Mouse (Mus musculus): Measurements from ENCODE around the gene Rad54l2. TPM values are rescaled to one million over a fixed set of nuclear protein-coding genes. Genes with fewer than 3 reads are reported as not detected.

Gene Rad54l2
- polyA plus RNA-seq, 1 experiment from 2014 or later: 5.8 TPM

GRCm38 (mm10) chr9:106675480-106675879 lies 113.5 kb downstream of the Rad54l2 start:
- 0% methylated on average over 1 of the region's 1 CpGs for WGBS
- peak; percentile 75 for ATAC-seq (ENCODE audit: low read depth)

GRCm38 (mm10) chr9:106673860-106674259 lies 115.1 kb downstream of the Rad54l2 start:
- Histone ChIP-seq H3K27ac (ENCODE audit: low read length) (no peak overlapping the region), H3K4me2 (ENCODE audit: low read depth, low read length) (no peak overlapping the region), H3K27me3 (ENCODE audit: control insufficient read depth, insufficient read depth, low read depth, low read length) (no peaks in the 10 kb centered on the region), H3K9me3 (ENCODE audit: control insufficient read depth, low read length) (no peaks in the 10 kb centered on the region), H3K4me1 (replicated peaks; ENCODE audit: control insufficient read depth, insufficient read depth, low read length) (no peaks in the 10 kb centered on the region), H3K36me3 (ENCODE audit: control insufficient read depth, insufficient read depth, low read length) (peaks cover 7% of the 10 kb centered on the region), H3K4me3 (ENCODE audit: low read length) (no peak overlapping the region), H3K9ac (ENCODE audit: low read length) (no peak overlapping the region)
- ATAC-seq (ENCODE audit: low read depth): no peak
- 87% methylated on average over 2 of the region's 2 CpGs for WGBS

More at GRCm38 (mm10) chr9:106675480-106675879, 113.5 kb downstream of the Rad54l2 start:
- H3K4me1 ChIP-seq (replicated peaks; ENCODE audit: control insufficient read depth, insufficient read depth, low read length): no peaks in the 10 kb centered on the region
- H3K27ac ChIP-seq (ENCODE audit: low read length): no peak overlapping the region
- H3K9ac ChIP-seq (ENCODE audit: low read length): no peak overlapping the region
- H3K9me3 ChIP-seq (ENCODE audit: control insufficient read depth, low read length): no peaks in the 10 kb centered on the region
- H3K4me2 ChIP-seq (ENCODE audit: low read depth, low read length): no peak overlapping the region
- peaks cover 10% of the 10 kb centered on the region for H3K36me3 ChIP-seq (ENCODE audit: control insufficient read depth, insufficient read depth, low read length)
- H3K4me3 ChIP-seq (ENCODE audit: low read length): no peak overlapping the region
- H3K27me3 ChIP-seq (ENCODE audit: control insufficient read depth, insufficient read depth, low read depth, low read length): no peaks in the 10 kb centered on the region

DNA sequence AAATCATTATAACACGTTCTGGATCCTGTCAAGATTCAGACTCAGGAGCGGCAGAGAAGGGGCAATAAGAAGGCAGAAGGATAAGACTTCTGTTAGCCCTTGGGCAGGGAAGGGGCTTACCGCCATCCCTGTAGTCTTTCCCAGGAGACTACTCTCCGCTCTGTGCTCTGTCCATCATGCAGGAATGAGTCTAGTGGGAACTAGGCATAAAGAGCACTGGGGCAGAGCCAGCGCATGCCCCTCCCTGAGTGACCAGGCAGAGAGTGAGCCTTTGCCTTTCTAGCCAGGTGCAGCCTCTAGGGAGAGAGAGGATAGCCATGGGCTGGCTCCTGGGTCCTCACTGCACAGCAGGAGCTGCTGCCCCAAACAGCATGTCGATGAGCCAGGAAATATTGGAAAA lies 124.1 kb downstream of the Rad54l2 start:
- H3K9me3 ChIP-seq (ENCODE audit: control insufficient read depth, low read length): no peaks in the 10 kb centered on the region
- no peak overlapping the region for H3K9ac ChIP-seq (ENCODE audit: low read length)
- no peak overlapping the region for H3K4me3 ChIP-seq (ENCODE audit: low read length)
- WGBS: 84% methylated on average over 6 of the region's 6 CpGs
- H3K4me2 ChIP-seq (ENCODE audit: low read depth, low read length): no peak overlapping the region
- no peak overlapping the region for H3K27ac ChIP-seq (ENCODE audit: low read length)
- H3K36me3 ChIP-seq (ENCODE audit: control insufficient read depth, insufficient read depth, low read length): peaks cover 12% of the 10 kb centered on the region
- no peaks in the 10 kb centered on the region for H3K4me1 ChIP-seq (replicated peaks; ENCODE audit: control insufficient read depth, insufficient read depth, low read length)
- no peaks in the 10 kb centered on the region for H3K27me3 ChIP-seq (ENCODE audit: control insufficient read depth, insufficient read depth, low read depth, low read length)
- ATAC-seq (ENCODE audit: low read depth): no peak

DNA sequence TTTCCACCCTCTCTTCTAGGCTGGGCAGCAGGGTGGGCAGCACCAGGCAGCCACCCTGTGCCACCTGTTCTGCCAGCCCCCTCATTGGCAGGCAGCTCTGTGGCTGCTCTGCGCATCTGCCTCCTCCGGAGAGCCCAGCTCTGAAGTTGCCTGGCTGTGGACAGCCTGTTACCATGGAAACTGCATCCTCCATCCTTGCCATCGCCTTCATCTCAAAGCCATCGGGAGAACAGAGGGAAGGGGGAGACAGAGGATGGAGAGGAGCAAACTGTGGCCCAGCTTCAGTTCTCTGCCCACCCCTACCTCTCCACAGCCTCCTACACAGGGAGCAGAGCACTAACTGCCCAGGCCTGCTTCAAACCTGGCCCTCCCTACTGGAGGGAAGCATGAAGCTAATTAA lies 124.6 kb downstream of the Rad54l2 start:
- WGBS: 78% methylated on average over 4 of the region's 4 CpGs
- Histone ChIP-seq H3K27ac (ENCODE audit: low read length) (no peak overlapping the region), H3K4me2 (ENCODE audit: low read depth, low read length) (no peak overlapping the region), H3K27me3 (ENCODE audit: control insufficient read depth, insufficient read depth, low read depth, low read length) (no peaks in the 10 kb centered on the region), H3K4me1 (replicated peaks; ENCODE audit: control insufficient read depth, insufficient read depth, low read length) (no peaks in the 10 kb centered on the region), H3K4me3 (ENCODE audit: low read length) (no peak overlapping the region), H3K9me3 (ENCODE audit: control insufficient read depth, low read length) (no peaks in the 10 kb centered on the region), H3K9ac (ENCODE audit: low read length) (no peak overlapping the region), H3K36me3 (ENCODE audit: control insufficient read depth, insufficient read depth, low read length) (peaks cover 12% of the 10 kb centered on the region)
- ATAC-seq (ENCODE audit: low read depth): no peak

DNA sequence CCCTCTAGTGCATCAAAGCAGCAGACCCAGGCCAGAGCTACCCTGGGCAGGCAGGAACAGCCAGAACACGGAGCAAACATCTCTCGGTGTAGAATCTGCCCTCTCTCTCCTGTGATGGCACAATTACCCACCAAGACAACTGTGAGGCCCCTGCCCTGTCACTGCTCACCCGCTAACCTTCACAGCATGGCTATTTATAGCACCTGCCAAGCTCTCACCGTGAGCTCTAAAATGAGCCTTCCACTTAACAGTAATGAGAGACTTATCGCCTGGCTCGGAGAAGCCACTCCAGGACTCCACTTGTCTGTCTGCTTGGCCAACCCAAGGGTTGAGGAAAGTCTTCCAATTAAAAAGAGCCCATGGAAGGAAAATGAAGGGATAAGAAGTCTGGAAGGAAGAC lies 125.8 kb downstream of the Rad54l2 start:
- no peaks in the 10 kb centered on the region for H3K9me3 ChIP-seq (ENCODE audit: control insufficient read depth, low read length)
- H3K27me3 ChIP-seq (ENCODE audit: control insufficient read depth, insufficient read depth, low read depth, low read length): no peaks in the 10 kb centered on the region
- H3K4me1 ChIP-seq (replicated peaks; ENCODE audit: control insufficient read depth, insufficient read depth, low read length): no peaks in the 10 kb centered on the region
- H3K27ac ChIP-seq (ENCODE audit: low read length): no peak overlapping the region
- peaks cover 14% of the 10 kb centered on the region for H3K36me3 ChIP-seq (ENCODE audit: control insufficient read depth, insufficient read depth, low read length)
- H3K4me2 ChIP-seq (ENCODE audit: low read depth, low read length): no peak overlapping the region
- WGBS: 80% methylated on average over 6 of the region's 6 CpGs
- no peak overlapping the region for H3K9ac ChIP-seq (ENCODE audit: low read length)
- ATAC-seq (ENCODE audit: low read depth): no peak
- H3K4me3 ChIP-seq (ENCODE audit: low read length): no peak overlapping the region

DNA sequence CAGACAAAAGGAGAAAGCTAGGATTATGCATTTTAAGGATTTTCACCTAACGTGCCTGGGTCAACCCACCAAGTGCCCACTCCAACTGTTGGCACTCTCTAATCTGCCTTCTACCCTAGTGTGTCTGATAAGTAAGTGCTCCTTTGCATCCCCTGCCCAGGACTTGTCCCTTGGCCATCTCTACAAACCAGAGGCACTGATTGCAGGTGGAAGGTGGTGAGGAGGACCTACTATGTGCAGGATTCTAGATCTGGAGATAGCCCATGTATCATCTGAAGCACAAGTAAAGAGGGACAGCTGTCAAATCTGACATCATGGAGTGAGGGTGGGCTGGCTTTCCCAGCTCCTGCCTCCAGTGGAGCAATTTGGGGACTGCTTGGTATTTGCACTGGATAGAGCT lies 129.1 kb downstream of the Rad54l2 start:
- Histone ChIP-seq H3K4me1 (replicated peaks; ENCODE audit: control insufficient read depth, insufficient read depth, low read length) (peaks cover 7% of the 10 kb centered on the region), H3K4me2 (ENCODE audit: low read depth, low read length) (no peak overlapping the region), H3K27ac (ENCODE audit: low read length) (no peak overlapping the region), H3K9me3 (ENCODE audit: control insufficient read depth, low read length) (no peaks in the 10 kb centered on the region), H3K9ac (ENCODE audit: low read length) (no peak overlapping the region), H3K27me3 (ENCODE audit: control insufficient read depth, insufficient read depth, low read depth, low read length) (peaks cover 10% of the 10 kb centered on the region), H3K4me3 (ENCODE audit: low read length) (no peak overlapping the region), H3K36me3 (ENCODE audit: control insufficient read depth, insufficient read depth, low read length) (peaks cover 18% of the 10 kb centered on the region)
- WGBS: 76% methylated on average over 1 of the region's 1 CpGs
- ATAC-seq (ENCODE audit: low read depth): no peak

GRCm38 (mm10) chr9:106659441-106659840 lies 129.6 kb downstream of the Rad54l2 start:
- no peak overlapping the region for H3K27ac ChIP-seq (ENCODE audit: low read length)
- peaks cover 15% of the 10 kb centered on the region for H3K27me3 ChIP-seq (ENCODE audit: control insufficient read depth, insufficient read depth, low read depth, low read length)
- peaks cover 7% of the 10 kb centered on the region for H3K4me1 ChIP-seq (replicated peaks; ENCODE audit: control insufficient read depth, insufficient read depth, low read length)
- no peak overlapping the region for H3K4me2 ChIP-seq (ENCODE audit: low read depth, low read length)
- H3K9me3 ChIP-seq (ENCODE audit: control insufficient read depth, low read length): no peaks in the 10 kb centered on the region
- no peak overlapping the region for H3K9ac ChIP-seq (ENCODE audit: low read length)
- no peak for ATAC-seq (ENCODE audit: low read depth)
- no peak overlapping the region for H3K4me3 ChIP-seq (ENCODE audit: low read length)
- WGBS: 78% methylated on average over 7 of the region's 7 CpGs
- H3K36me3 ChIP-seq (ENCODE audit: control insufficient read depth, insufficient read depth, low read length): peaks cover 18% of the 10 kb centered on the region

GRCm38 (mm10) chr9:106657592-106657991 lies 131.4 kb downstream of the Rad54l2 start:
- Histone ChIP-seq H3K27me3 (ENCODE audit: control insufficient read depth, insufficient read depth, low read depth, low read length) (peaks cover 18% of the 10 kb centered on the region), H3K4me1 (replicated peaks; ENCODE audit: control insufficient read depth, insufficient read depth, low read length) (peaks cover 7% of the 10 kb centered on the region), H3K27ac (ENCODE audit: low read length) (no peak overlapping the region), H3K9me3 (ENCODE audit: control insufficient read depth, low read length) (no peaks in the 10 kb centered on the region), H3K9ac (ENCODE audit: low read length) (no peak overlapping the region), H3K4me3 (ENCODE audit: low read length) (no peak overlapping the region), H3K4me2 (ENCODE audit: low read depth, low read length) (no peak overlapping the region), H3K36me3 (ENCODE audit: control insufficient read depth, insufficient read depth, low read length) (peaks cover 18% of the 10 kb centered on the region)
- WGBS: 28% methylated on average over 5 of the region's 5 CpGs
- no peak for ATAC-seq (ENCODE audit: low read depth)

DNA sequence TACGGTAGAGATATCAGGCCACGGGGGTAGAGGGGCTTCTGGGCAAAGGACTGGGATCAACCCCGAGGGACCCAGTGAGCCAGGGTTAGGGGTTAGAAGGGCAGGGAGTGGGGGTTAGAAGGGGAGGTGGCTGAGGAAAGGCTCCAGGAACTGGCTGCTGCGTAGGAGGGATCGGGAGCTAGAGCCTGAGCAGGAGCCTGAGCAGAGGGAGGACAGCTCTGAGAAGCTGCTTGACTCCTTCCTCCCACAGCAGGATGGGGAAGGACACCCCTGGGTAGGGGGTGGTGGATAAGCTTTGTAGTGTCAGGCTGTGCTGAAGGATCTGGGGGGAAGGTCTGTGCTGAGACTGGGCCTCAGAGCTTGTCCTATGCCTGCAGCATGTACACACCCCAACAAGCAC lies 132.2 kb downstream of the Rad54l2 start:
- H3K4me1 ChIP-seq (replicated peaks; ENCODE audit: control insufficient read depth, insufficient read depth, low read length): peaks cover 7% of the 10 kb centered on the region
- H3K9ac ChIP-seq (ENCODE audit: low read length): no peak overlapping the region
- H3K9me3 ChIP-seq (ENCODE audit: control insufficient read depth, low read length): no peaks in the 10 kb centered on the region
- ATAC-seq (ENCODE audit: low read depth): no peak
- 29% methylated on average over 5 of the region's 5 CpGs for WGBS
- H3K27ac ChIP-seq (ENCODE audit: low read length): no peak overlapping the region
- no peak overlapping the region for H3K4me3 ChIP-seq (ENCODE audit: low read length)
- H3K4me2 ChIP-seq (ENCODE audit: low read depth, low read length): no peak overlapping the region
- peaks cover 13% of the 10 kb centered on the region for H3K36me3 ChIP-seq (ENCODE audit: control insufficient read depth, insufficient read depth, low read length)
- H3K27me3 ChIP-seq (ENCODE audit: control insufficient read depth, insufficient read depth, low read depth, low read length): peaks cover 18% of the 10 kb centered on the region
